Mouse (Mus musculus) olfactory bulb, adult 2 months (tissue): ENCODE data around the gene Eps8l3.

Source experiments
- CTCF ChIP-seq: fragments of 200-500 bp; IDR thresholded peaks from 2 replicates; pipeline ENCODE4 v1.5.1; 2012; ENCODE audit warnings: low read depth, mild to moderate bottlenecking, low read length, moderate library complexity; ENCODE audit not compliant: insufficient read depth
- POLR2A ChIP-seq: fragments of 200-500 bp; IDR thresholded peaks from 2 replicates; pipeline ENCODE4 v1.6.1; 2012; ENCODE audit warnings: mild to moderate bottlenecking, low read depth, low read length, moderate library complexity; ENCODE audit not compliant: insufficient read depth

DNA sequence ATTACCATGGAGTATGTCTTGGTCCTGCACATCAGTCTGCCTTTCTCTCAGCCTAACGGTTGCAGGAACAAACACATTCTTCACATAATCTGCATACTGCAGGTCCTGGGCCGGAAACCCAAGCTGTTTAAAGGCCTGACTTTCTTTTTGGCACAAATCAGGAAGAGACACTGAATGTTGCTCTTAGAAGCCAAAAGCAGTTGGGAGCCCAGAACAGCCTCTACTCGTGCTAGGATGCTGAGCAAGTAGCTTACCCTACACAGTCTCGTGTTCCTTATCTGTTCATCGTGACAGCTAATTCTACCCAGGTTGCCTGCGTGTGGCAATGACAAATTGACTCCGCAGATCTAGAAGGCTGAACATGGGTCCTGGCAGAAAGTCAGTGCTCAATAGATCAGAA is 63.5 kb downstream of the Eps8l3 start:
- TF ChIP-seq POLR2A: no peak
- TF ChIP-seq CTCF: no peak
